Mouse (Mus musculus) midbrain, embryonic 11.5 days (tissue): Measurements from ENCODE around the gene Hist1h3e. TPM values are rescaled to one million over a fixed set of nuclear protein-coding genes. Genes with fewer than 3 reads are reported as not detected.
"Not testable (repeated sequence)": the region's sequence is repeated elsewhere in the genome, so short reads cannot be mapped to it uniquely, and the experiment has no call there.

ENCODE experiments used
- ATAC-seq: fragments of 200-750 bp; cut with Nextera tagmentation; 2 replicates; pipeline ENCODE4 v1.8.0; 2017; ENCODE audit warnings: moderate TSS enrichment, moderate library complexity; ENCODE audit not compliant: low FRiP score
- DNase-seq: peaks from one replicate; pipeline ENCODE4 v3.0.0; 2015; ENCODE audit warnings: low spot score; ENCODE audit errors: missing footprints
- H3K27ac ChIP-seq: fragments of 300-500 bp; sonication (generic); 2 replicates; pipeline ENCODE4 v1.5.1; 2014; ENCODE audit warnings: low read depth, low read length
- H3K27me3 ChIP-seq: fragments of 300-500 bp; sonication (generic); 2 replicates; pipeline ENCODE4 v1.6.1; 2014; ENCODE audit warnings: mild to moderate bottlenecking, low read length, moderate library complexity, mixed read lengths; ENCODE audit not compliant: control insufficient read depth, insufficient read depth
- H3K36me3 ChIP-seq: fragments of 300-500 bp; sonication (generic); 2 replicates; pipeline ENCODE4 v1.6.1; 2014; ENCODE audit warnings: mild to moderate bottlenecking, low read length, moderate library complexity, mixed read lengths; ENCODE audit not compliant: control insufficient read depth, insufficient read depth
- H3K4me1 ChIP-seq: fragments of 300-500 bp; sonication (generic); 2 replicates; pipeline ENCODE4 v1.6.1; 2014; ENCODE audit warnings: low read length; ENCODE audit not compliant: control insufficient read depth, insufficient read depth
- H3K4me2 ChIP-seq: fragments of 300-500 bp; sonication (generic); 2 replicates; pipeline ENCODE4 v1.6.1; 2014; ENCODE audit warnings: mild to moderate bottlenecking, moderate library complexity
- H3K4me3 ChIP-seq: fragments of 300-500 bp; sonication (generic); 2 replicates; pipeline ENCODE4 v1.5.1; 2014; ENCODE audit warnings: low read depth, low read length
- H3K9ac ChIP-seq: fragments of 300-500 bp; sonication (generic); 2 replicates; pipeline ENCODE4 v1.6.1; 2014; ENCODE audit warnings: low read length
- H3K9me3 ChIP-seq: fragments of 300-500 bp; sonication (generic); 2 replicates; pipeline ENCODE4 v1.6.1; 2016; ENCODE audit warnings: low read length; ENCODE audit not compliant: control insufficient read depth
- WGBS: fragments of 180-500 bp; shearing (Covaris S2); extraction: QIAGEN DNeasy Blood & Tissue Kit; methylation state at CpG from one replicate; pipeline ENCODE4 v1.1.7; 2014; 5-methylcytosine and 5-hydroxymethylcytosine counted together
- polyA plus RNA-seq: library from polyadenylated mRNA; unstranded; fragments of >200 nt; fragmentation: Nextera tagmentation; extraction: Ambion mirVana; gene quantifications from 2 replicates; pipeline ENCODE4 v1.2.1, GENCODE M21; 2014

Hist1h3e gene
- 7.2 and 7.4 TPM in 2 replicates for polyA plus RNA-seq

- Histone ChIP-seq H3K9ac (peak within 1 kb of the TSS; percentile 86), H3K4me3 (peak within 1 kb of the TSS; percentile 35), H3K4me2 (peak within 1 kb of the TSS; percentile 71), H3K27ac (peak within 1 kb of the TSS; percentile 96)
- DNase-seq (peak; percentile 99), ATAC-seq (peak; percentile 98)
- H3K9me3 ChIP-seq, H3K36me3 ChIP-seq, H3K4me1 ChIP-seq, H3K27me3 ChIP-seq: not testable (repeated sequence)
- 0% methylated on average over 46 of the region's 67 CpGs for WGBS
These were observed at the start of gene Hist1h3e for GRCm38 (mm10) chr13:23561883-23562659. Gene Hist1h3e, minus strand, starts transcription at chr13:23562369.

- H3K9ac ChIP-seq = no peak overlapping the region
- H3K27ac ChIP-seq = no peak overlapping the region
- no peaks in the 10 kb centered on the region for H3K4me1 ChIP-seq
- DNase-seq (no peak), ATAC-seq (no peak)
- 85% methylated on average over 3 of the region's 3 CpGs for whole genome bisulfite sequencing
- H3K4me2 ChIP-seq = no peak overlapping the region
- H3K27me3 ChIP-seq = no peaks in the 10 kb centered on the region
- no peak overlapping the region for H3K4me3 ChIP-seq
- H3K36me3 ChIP-seq = no peaks in the 10 kb centered on the region
- no peaks in the 10 kb centered on the region for H3K9me3 ChIP-seq
These were observed 49.5 kb upstream of the Hist1h3e start for GRCm38 (mm10) chr13:23611638-23612037.

DNA sequence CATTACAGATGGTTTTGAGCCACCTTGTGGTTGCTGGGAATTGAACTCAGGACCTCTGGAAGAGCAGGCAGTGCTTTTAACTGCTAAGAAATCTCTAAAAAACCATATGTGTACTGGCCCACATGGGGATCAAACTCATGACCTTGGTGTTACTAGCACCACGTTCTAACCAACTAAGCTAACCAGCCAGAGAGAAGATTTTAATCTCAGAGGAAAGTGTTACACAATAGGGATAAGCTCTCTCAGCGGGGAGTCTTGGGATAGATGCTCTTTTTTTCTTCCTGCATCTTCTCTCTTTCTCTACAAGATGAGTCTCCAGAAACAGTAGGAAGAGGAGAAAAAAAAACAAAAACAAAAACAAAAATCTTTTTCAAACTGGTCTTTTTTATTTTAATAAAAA is 48.2 kb upstream of the Hist1h3e start:
- Histone ChIP-seq H3K4me2 (no peak overlapping the region), H3K9me3 (no peaks in the 10 kb centered on the region), H3K27ac (no peak overlapping the region), H3K9ac (no peak overlapping the region), H3K4me3 (no peak overlapping the region), H3K36me3 (no peaks in the 10 kb centered on the region), H3K27me3 (no peaks in the 10 kb centered on the region), H3K4me1 (no peaks in the 10 kb centered on the region)
- 58% methylated on average over 2 of the region's 2 CpGs for WGBS
- no peak for ATAC-seq
- DNase-seq = no peak

DNA sequence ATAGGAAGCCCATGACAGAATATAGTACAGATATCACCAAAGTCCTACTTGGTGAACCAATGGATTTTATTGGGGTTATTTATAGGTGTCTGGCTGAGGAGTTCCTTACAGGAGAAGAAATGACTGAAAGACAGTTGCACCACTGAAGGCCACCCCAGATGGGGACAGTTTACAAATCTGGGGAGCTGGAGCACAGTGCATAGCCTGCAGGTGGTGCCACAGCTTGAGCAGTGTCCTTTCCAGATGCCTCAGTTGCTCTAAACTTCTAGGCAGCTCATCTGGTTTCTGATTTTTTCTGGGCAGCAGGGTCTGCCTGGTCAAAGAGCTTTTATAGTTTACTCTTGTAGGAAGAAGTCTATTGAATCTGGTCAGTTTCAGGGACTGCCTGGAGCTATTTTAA is 47.7 kb upstream of the Hist1h3e start:
- Histone ChIP-seq H3K4me1 (no peaks in the 10 kb centered on the region), H3K36me3 (no peaks in the 10 kb centered on the region), H3K9me3 (no peaks in the 10 kb centered on the region), H3K27me3 (no peaks in the 10 kb centered on the region), H3K9ac (no peak overlapping the region), H3K4me3 (no peak overlapping the region), H3K4me2 (no peak overlapping the region), H3K27ac (no peak overlapping the region)
- no peak for ATAC-seq
- no peak for DNase-seq

DNA sequence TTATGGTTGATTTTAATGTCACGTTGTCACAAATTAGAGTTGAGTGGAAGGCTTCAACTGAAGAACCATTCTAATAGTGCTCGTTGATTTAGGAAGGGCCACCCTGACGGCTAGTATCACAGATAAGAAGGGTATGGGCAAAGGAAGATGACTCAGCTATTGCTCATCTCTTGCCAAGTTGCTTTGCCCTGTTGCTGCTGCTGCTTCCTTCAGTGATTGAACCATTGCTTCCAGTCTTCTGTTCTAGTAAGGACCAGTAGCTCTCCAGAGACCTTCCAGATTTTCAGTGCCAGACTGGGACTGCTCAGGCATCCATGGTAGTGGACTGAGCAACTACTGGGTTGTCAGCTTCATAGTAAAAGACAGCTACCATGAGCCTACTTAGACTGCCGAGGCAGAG is 47.0 kb upstream of the Hist1h3e start:
- Histone ChIP-seq H3K36me3 (no peaks in the 10 kb centered on the region), H3K4me1 (no peaks in the 10 kb centered on the region), H3K4me3 (no peak overlapping the region), H3K9me3 (no peaks in the 10 kb centered on the region), H3K4me2 (no peak overlapping the region), H3K9ac (no peak overlapping the region), H3K27me3 (no peaks in the 10 kb centered on the region), H3K27ac (no peak overlapping the region)
- WGBS = 89% methylated on average over 4 of the region's 4 CpGs
- no peak for DNase-seq
- no peak for ATAC-seq

GRCm38 (mm10) chr13:23605052-23605451 is 42.9 kb upstream of the Hist1h3e start:
- no peak overlapping the region for H3K4me2 ChIP-seq
- H3K36me3 ChIP-seq = no peaks in the 10 kb centered on the region
- H3K27ac ChIP-seq = no peak overlapping the region
- WGBS = 95% methylated on average over 3 of the region's 3 CpGs
- ATAC-seq = no peak
- H3K9me3 ChIP-seq = no peaks in the 10 kb centered on the region
- no peak for DNase-seq
- H3K9ac ChIP-seq = no peak overlapping the region
- no peaks in the 10 kb centered on the region for H3K27me3 ChIP-seq
- H3K4me3 ChIP-seq = no peak overlapping the region
- no peaks in the 10 kb centered on the region for H3K4me1 ChIP-seq

GRCm38 (mm10) chr13:23604452-23604851 is 42.3 kb upstream of the Hist1h3e start:
- Histone ChIP-seq H3K27me3 (no peaks in the 10 kb centered on the region), H3K9ac (no peak overlapping the region)
- ATAC-seq = no peak

DNA sequence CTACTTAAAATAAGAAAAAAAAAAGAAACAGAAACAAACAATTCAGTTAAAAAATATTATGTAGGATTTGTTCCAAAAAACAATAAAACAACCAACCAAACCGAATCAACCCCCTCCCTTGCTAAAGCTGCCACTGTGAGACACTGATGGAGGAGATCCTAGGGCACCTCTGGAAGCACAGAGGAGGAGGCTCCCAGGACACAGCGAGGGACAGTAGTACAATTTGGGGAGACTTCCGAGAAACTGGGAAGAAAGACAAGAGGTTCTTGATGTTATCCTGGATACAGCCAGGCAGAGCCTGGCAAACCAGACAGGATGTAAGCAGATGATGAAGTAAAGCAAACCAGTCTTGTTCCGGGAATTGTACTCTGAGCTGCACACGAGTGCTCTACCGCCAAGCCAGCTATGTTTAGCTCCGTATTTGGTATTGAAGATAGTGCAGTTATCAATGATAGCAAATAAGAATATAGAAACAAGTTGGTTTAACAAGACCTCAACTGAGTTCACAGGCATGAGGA is 41.1 kb upstream of the Hist1h3e start:
- no peak for ATAC-seq
- no peaks in the 10 kb centered on the region for H3K36me3 ChIP-seq
- 82% methylated on average over 7 of the region's 7 CpGs for WGBS

More at GRCm38 (mm10) chr13:23604452-23604851, 42.3 kb upstream of the Hist1h3e start:
- 93% methylated on average over 3 of the region's 3 CpGs for whole genome bisulfite sequencing
- Histone ChIP-seq H3K4me3 (no peak overlapping the region), H3K27ac (no peak overlapping the region), H3K4me1 (no peaks in the 10 kb centered on the region), H3K36me3 (no peaks in the 10 kb centered on the region), H3K4me2 (no peak overlapping the region), H3K9me3 (no peaks in the 10 kb centered on the region)
- DNase-seq = no peak

DNA sequence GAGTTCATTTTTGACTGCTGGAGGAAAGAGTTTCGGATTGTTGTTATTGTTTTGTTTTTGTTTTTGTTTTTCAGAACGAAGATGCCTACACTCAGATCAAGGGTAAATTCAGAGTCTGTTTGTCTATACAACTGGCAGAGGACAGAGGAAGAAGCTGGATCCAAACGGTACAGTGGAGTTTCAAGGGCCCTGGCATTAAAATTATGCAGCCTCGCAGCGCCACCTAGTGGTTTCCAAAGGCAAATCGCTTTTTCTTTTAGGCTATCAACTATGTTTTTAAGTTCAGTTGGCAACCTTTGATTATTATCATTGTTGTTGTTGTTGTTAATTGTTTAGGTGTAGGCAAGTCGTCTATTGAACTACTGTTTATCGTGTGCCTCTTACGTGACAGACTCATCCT is 35.8 kb upstream of the Hist1h3e start:
- no peaks in the 10 kb centered on the region for H3K9me3 ChIP-seq
- H3K4me1 ChIP-seq = no peaks in the 10 kb centered on the region
- H3K4me3 ChIP-seq = no peak overlapping the region
- 0 out of 2 replicates have a peak, but pooled peaks have one; percentile 35 for ATAC-seq
- H3K9ac ChIP-seq = no peak overlapping the region
- no peaks in the 10 kb centered on the region for H3K27me3 ChIP-seq
- WGBS = 8% methylated on average over 9 of the region's 9 CpGs
- H3K36me3 ChIP-seq = no peaks in the 10 kb centered on the region
- H3K4me2 ChIP-seq = no peak overlapping the region
- peak; percentile 95 for DNase-seq
- H3K27ac ChIP-seq = no peak overlapping the region

More for the DNA sequence above, 41.1 kb upstream of the Hist1h3e start:
- no peak for DNase-seq
- H3K4me1 ChIP-seq = no peaks in the 10 kb centered on the region
- H3K27ac ChIP-seq = no peak overlapping the region
- H3K4me2 ChIP-seq = no peak overlapping the region
- H3K27me3 ChIP-seq = no peaks in the 10 kb centered on the region
- no peaks in the 10 kb centered on the region for H3K9me3 ChIP-seq
- no peak overlapping the region for H3K4me3 ChIP-seq
- H3K9ac ChIP-seq = no peak overlapping the region
